Mouse (Mus musculus) embryonic facial prominence, embryonic 13.5 days (tissue): Measurements from ENCODE around the gene Rin3. TPM values are rescaled to one million over a fixed set of nuclear protein-coding genes. Genes with fewer than 3 reads are reported as not detected.

Experiments used
- ATAC-seq: fragments of 200-750 bp; cut with Nextera tagmentation; 2 replicates; pipeline ENCODE4 v1.8.0; 2017; ENCODE audit warnings: low read depth; ENCODE audit not compliant: insufficient number of reproducible peaks, insufficient read depth, low FRiP score, low TSS enrichment
- H3K27ac ChIP-seq: fragments of 300-500 bp; sonication (generic); 2 replicates; pipeline ENCODE4 v1.5.1; 2015; ENCODE audit warnings: moderate library complexity, mild to moderate bottlenecking, inconsistent platforms
- H3K27me3 ChIP-seq: fragments of 300-500 bp; sonication (generic); 2 replicates; pipeline ENCODE4 v1.6.1; 2015; ENCODE audit warnings: mild to moderate bottlenecking, inconsistent platforms
- H3K36me3 ChIP-seq: fragments of 300-500 bp; sonication (generic); 2 replicates; pipeline ENCODE4 v1.6.1; 2015; ENCODE audit warnings: mild to moderate bottlenecking, inconsistent platforms
- H3K4me1 ChIP-seq: fragments of 300-500 bp; sonication (generic); 2 replicates; pipeline ENCODE4 v1.6.1; 2015; ENCODE audit warnings: inconsistent platforms
- H3K4me2 ChIP-seq: fragments of 300-500 bp; sonication (generic); 2 replicates; pipeline ENCODE4 v1.6.1; 2015; ENCODE audit warnings: moderate library complexity, mild to moderate bottlenecking, inconsistent platforms
- H3K4me3 ChIP-seq: fragments of 300-500 bp; sonication (generic); 2 replicates; pipeline ENCODE4 v1.5.1; 2015; ENCODE audit warnings: mild to moderate bottlenecking, inconsistent platforms
- H3K9ac ChIP-seq: fragments of 300-500 bp; sonication (generic); 2 replicates; pipeline ENCODE4 v1.6.1; 2015; ENCODE audit warnings: mild to moderate bottlenecking, inconsistent platforms
- H3K9me3 ChIP-seq: fragments of 300-500 bp; sonication (generic); 2 replicates; pipeline ENCODE4 v1.6.1; 2016; ENCODE audit warnings: inconsistent platforms
- WGBS: fragments of 180-500 bp; shearing (Covaris S2); methylation state at CpG from one replicate; pipeline ENCODE4 v1.1.7; 2015; ENCODE audit warnings: mixed read lengths; 5-methylcytosine and 5-hydroxymethylcytosine counted together
- polyA plus RNA-seq: library from polyadenylated mRNA; unstranded; fragments of >200 nt; fragmentation: Nextera tagmentation; extraction: Ambion mirVana; gene quantifications from 2 replicates; pipeline ENCODE4 v1.2.1, GENCODE M21; 2015

Gene Rin3
- polyA plus RNA-seq, 1 experiment from 2014 or later, result 6.1 TPM

- WGBS, result 56% methylated on average over 10 of the region's 10 CpGs
- no peak overlapping the region for H3K4me3 ChIP-seq
- H3K27ac ChIP-seq, result peak overlapping the region; percentile 40; the same call in 1 of the 2 replicates
- no peaks in the 10 kb centered on the region for H3K36me3 ChIP-seq
- ATAC-seq, result no peak
- H3K9ac ChIP-seq, result no peak overlapping the region
- no peaks in the 10 kb centered on the region for H3K9me3 ChIP-seq
- H3K27me3 ChIP-seq, result no peaks in the 10 kb centered on the region
- no peak overlapping the region for H3K4me2 ChIP-seq
- H3K4me1 ChIP-seq, result peaks cover 57% of the 10 kb centered on the region
These were observed 22.4 kb downstream of the Rin3 start for GRCm38 (mm10) chr12:102305069-102305836.

GRCm38 (mm10) chr12:102308001-102308456 is 25.2 kb downstream of the Rin3 start:
- no peaks in the 10 kb centered on the region for H3K27me3 ChIP-seq
- no peak for ATAC-seq
- no peaks in the 10 kb centered on the region for H3K9me3 ChIP-seq
- H3K4me3 ChIP-seq, result no peak overlapping the region
- 62% methylated on average over 6 of the region's 6 CpGs for WGBS
- H3K4me1 ChIP-seq, result peaks cover 50% of the 10 kb centered on the region
- H3K27ac ChIP-seq, result peak overlapping the region; percentile 58
- 0 out of 2 replicates have a peak, but pooled peaks cover 2% of the 10 kb centered on the region for H3K36me3 ChIP-seq
- H3K9ac ChIP-seq, result peak overlapping the region; percentile 49; the same call in 1 of the 2 replicates
- no peak overlapping the region for H3K4me2 ChIP-seq

- Histone ChIP-seq H3K36me3 (0 out of 2 replicates have a peak, but pooled peaks cover 4% of the 10 kb centered on the region), H3K9me3 (no peaks in the 10 kb centered on the region), H3K4me3 (no peak overlapping the region), H3K9ac (0 out of 2 replicates have a peak overlapping the region, but pooled peaks have one; percentile 49), H3K27me3 (no peaks in the 10 kb centered on the region), H3K4me1 (peaks cover 45% of the 10 kb centered on the region), H3K27ac (peak overlapping the region; percentile 58), H3K4me2 (no peak overlapping the region)
- WGBS, result 58% methylated on average over 16 of the region's 16 CpGs
- no peak for ATAC-seq
These were observed 25.7 kb downstream of the Rin3 start for GRCm38 (mm10) chr12:102308457-102309011.

GRCm38 (mm10) chr12:102309099-102309799 is 26.4 kb downstream of the Rin3 start:
- no peak overlapping the region for H3K27ac ChIP-seq
- H3K36me3 ChIP-seq, result 0 out of 2 replicates have a peak, but pooled peaks cover 4% of the 10 kb centered on the region
- ATAC-seq, result no peak
- no peak overlapping the region for H3K9ac ChIP-seq
- 90% methylated on average over 11 of the region's 11 CpGs for WGBS
- no peaks in the 10 kb centered on the region for H3K27me3 ChIP-seq
- no peaks in the 10 kb centered on the region for H3K9me3 ChIP-seq
- peaks cover 37% of the 10 kb centered on the region for H3K4me1 ChIP-seq
- no peak overlapping the region for H3K4me3 ChIP-seq
- H3K4me2 ChIP-seq, result no peak overlapping the region

GRCm38 (mm10) chr12:102309800-102310195 is 26.9 kb downstream of the Rin3 start:
- Histone ChIP-seq H3K9me3 (no peaks in the 10 kb centered on the region), H3K4me2 (no peak overlapping the region), H3K27ac (no peak overlapping the region), H3K9ac (no peak overlapping the region), H3K27me3 (no peaks in the 10 kb centered on the region), H3K4me3 (no peak overlapping the region), H3K36me3 (0 out of 2 replicates have a peak, but pooled peaks cover 4% of the 10 kb centered on the region), H3K4me1 (peaks cover 32% of the 10 kb centered on the region)
- 79% methylated on average over 8 of the region's 8 CpGs for WGBS
- no peak for ATAC-seq

GRCm38 (mm10) chr12:102310261-102310660 is 27.4 kb downstream of the Rin3 start:
- Histone ChIP-seq H3K27ac (no peak overlapping the region), H3K27me3 (no peaks in the 10 kb centered on the region), H3K36me3 (peaks cover 6% of the 10 kb centered on the region), H3K4me2 (no peak overlapping the region), H3K4me1 (peaks cover 27% of the 10 kb centered on the region), H3K9ac (no peak overlapping the region), H3K9me3 (no peaks in the 10 kb centered on the region), H3K4me3 (no peak overlapping the region)
- no peak for ATAC-seq
- 90% methylated on average over 3 of the region's 3 CpGs for WGBS

GRCm38 (mm10) chr12:102311454-102311853 is 28.6 kb downstream of the Rin3 start:
- peaks cover 10% of the 10 kb centered on the region for H3K36me3 ChIP-seq
- no peak overlapping the region for H3K9ac ChIP-seq
- no peak overlapping the region for H3K4me3 ChIP-seq
- no peaks in the 10 kb centered on the region for H3K27me3 ChIP-seq
- no peak for ATAC-seq
- no peak overlapping the region for H3K27ac ChIP-seq
- peaks cover 20% of the 10 kb centered on the region for H3K4me1 ChIP-seq
- H3K9me3 ChIP-seq, result no peaks in the 10 kb centered on the region
- WGBS, result 93% methylated on average over 5 of the region's 5 CpGs
- H3K4me2 ChIP-seq, result no peak overlapping the region

- ATAC-seq, result no peak
- Histone ChIP-seq H3K9ac (no peak overlapping the region), H3K27me3 (no peaks in the 10 kb centered on the region), H3K4me3 (no peak overlapping the region), H3K36me3 (peaks cover 6% of the 10 kb centered on the region), H3K4me1 (peaks cover 16% of the 10 kb centered on the region), H3K9me3 (no peaks in the 10 kb centered on the region), H3K4me2 (no peak overlapping the region), H3K27ac (peak overlapping the region; percentile 33; the same call in 1 of the 2 replicates)
- WGBS, result 35% methylated on average over 2 of the region's 2 CpGs
These were observed 36.3 kb downstream of the Rin3 start for GRCm38 (mm10) chr12:102319150-102319549.

- WGBS, result 53% methylated on average over 2 of the region's 2 CpGs
- Histone ChIP-seq H3K4me2 (no peak overlapping the region), H3K9ac (no peak overlapping the region), H3K4me3 (no peak overlapping the region), H3K27me3 (no peaks in the 10 kb centered on the region), H3K36me3 (peaks cover 6% of the 10 kb centered on the region), H3K27ac (no peak overlapping the region; the same call in 1 of the 2 replicates), H3K4me1 (peaks cover 17% of the 10 kb centered on the region), H3K9me3 (no peaks in the 10 kb centered on the region)
- no peak for ATAC-seq
These were observed 37.1 kb downstream of the Rin3 start for GRCm38 (mm10) chr12:102319899-102320298.

- H3K27me3 ChIP-seq, result no peaks in the 10 kb centered on the region
- H3K4me3 ChIP-seq, result no peak overlapping the region
- no peak overlapping the region; the same call in 1 of the 2 replicates for H3K27ac ChIP-seq
- peaks cover 17% of the 10 kb centered on the region for H3K4me1 ChIP-seq
- no peak for ATAC-seq
- WGBS, result 58% methylated on average over 2 of the region's 2 CpGs
- peaks cover 3% of the 10 kb centered on the region for H3K36me3 ChIP-seq
- H3K9ac ChIP-seq, result no peak overlapping the region
- no peak overlapping the region for H3K4me2 ChIP-seq
- H3K9me3 ChIP-seq, result no peaks in the 10 kb centered on the region
These were observed 37.5 kb downstream of the Rin3 start for GRCm38 (mm10) chr12:102320322-102320721.

GRCm38 (mm10) chr12:102321064-102321728 is 38.3 kb downstream of the Rin3 start:
- no peaks in the 10 kb centered on the region for H3K27me3 ChIP-seq
- H3K4me1 ChIP-seq, result peaks cover 17% of the 10 kb centered on the region
- H3K9ac ChIP-seq, result no peak overlapping the region
- H3K9me3 ChIP-seq, result no peaks in the 10 kb centered on the region
- H3K4me3 ChIP-seq, result no peak overlapping the region
- ATAC-seq, result no peak
- no peak overlapping the region for H3K27ac ChIP-seq
- no peak overlapping the region for H3K4me2 ChIP-seq
- WGBS, result 82% methylated on average over 4 of the region's 4 CpGs
- no peaks in the 10 kb centered on the region for H3K36me3 ChIP-seq
